Mouse (Mus musculus) stomach, embryonic 14.5 days (tissue): Measurements from ENCODE around the gene Ccnk. TPM values are rescaled to one million over a fixed set of nuclear protein-coding genes. Genes with fewer than 3 reads are reported as not detected.

Experiments
- ATAC-seq: fragments of 200-750 bp; cut with Nextera tagmentation; 2 replicates; pipeline ENCODE4 v1.8.0; 2017; ENCODE audit warnings: low read depth, moderate TSS enrichment; ENCODE audit not compliant: insufficient number of reproducible peaks, insufficient read depth, low FRiP score
- H3K27ac ChIP-seq: fragments of 300-500 bp; sonication (generic); 2 replicates; pipeline ENCODE4 v1.5.1; 2014; ENCODE audit warnings: mild to moderate bottlenecking, low read length, moderate library complexity, mixed read lengths
- H3K27me3 ChIP-seq: fragments of 300-500 bp; sonication (generic); 2 replicates; pipeline ENCODE4 v1.6.1; 2014; ENCODE audit warnings: low read length, control low read depth, mixed read lengths; ENCODE audit not compliant: control insufficient read depth, insufficient read depth
- H3K36me3 ChIP-seq: fragments of 300-500 bp; sonication (generic); 2 replicates; pipeline ENCODE4 v1.6.1; 2014; ENCODE audit warnings: mild to moderate bottlenecking, control low read depth, low read length, moderate library complexity, mixed read lengths; ENCODE audit not compliant: control insufficient read depth, insufficient read depth
- H3K4me1 ChIP-seq: fragments of 300-500 bp; sonication (generic); 2 replicates; pipeline ENCODE4 v1.6.1; 2014; ENCODE audit warnings: low read length, control low read depth, mixed read lengths; ENCODE audit not compliant: control insufficient read depth, insufficient read depth
- H3K4me2 ChIP-seq: fragments of 300-500 bp; sonication (generic); replicated peaks from 2 replicates; pipeline ENCODE4 v1.6.1; 2014; ENCODE audit warnings: low read depth, low read length, control low read depth
- H3K4me3 ChIP-seq: fragments of 300-500 bp; sonication (generic); 2 replicates; pipeline ENCODE4 v1.5.1; 2014; ENCODE audit warnings: low read depth, low read length, control low read depth
- H3K9ac ChIP-seq: fragments of 300-500 bp; sonication (generic); replicated peaks from 2 replicates; pipeline ENCODE4 v1.6.1; 2014; ENCODE audit warnings: low read depth, mild to moderate bottlenecking, control low read depth, low read length, moderate library complexity, mixed read lengths
- H3K9me3 ChIP-seq: fragments of 300-500 bp; sonication (generic); 2 replicates; pipeline ENCODE4 v1.6.1; 2016; ENCODE audit warnings: low read depth, low read length, control low read depth; ENCODE audit not compliant: control insufficient read depth
- WGBS: fragments of 180-500 bp; shearing (Covaris S2); extraction: QIAGEN DNeasy Blood & Tissue Kit; methylation state at CpG from one replicate; pipeline ENCODE4 v1.1.7; 2014; 5-methylcytosine and 5-hydroxymethylcytosine counted together
- polyA plus RNA-seq: library from polyadenylated mRNA; unstranded; fragments of >200 nt; fragmentation: Nextera tagmentation; extraction: Ambion mirVana; gene quantifications from 2 replicates; pipeline ENCODE4 v1.2.1, GENCODE M21; 2014

Ccnk gene
- polyA plus RNA-seq, 1 experiment from 2014 or later = 8.0 TPM

GRCm38 (mm10) chr12:108221206-108221605, 41.8 kb downstream of the Ccnk start:
- H3K36me3 ChIP-seq = no peaks in the 10 kb centered on the region
- H3K27ac ChIP-seq = no peak overlapping the region
- no peaks in the 10 kb centered on the region for H3K9me3 ChIP-seq
- no peak overlapping the region for H3K4me2 ChIP-seq
- no peak overlapping the region for H3K4me3 ChIP-seq
- 59% methylated on average over 10 of the region's 10 CpGs for WGBS
- peaks cover 51% of the 10 kb centered on the region for H3K4me1 ChIP-seq
- H3K9ac ChIP-seq = no peak overlapping the region
- no peaks in the 10 kb centered on the region for H3K27me3 ChIP-seq
- ATAC-seq = no peak

GRCm38 (mm10) chr12:108221712-108222111, 42.3 kb downstream of the Ccnk start:
- Histone ChIP-seq H3K27me3 (no peaks in the 10 kb centered on the region), H3K4me1 (peaks cover 51% of the 10 kb centered on the region), H3K4me3 (no peak overlapping the region), H3K9me3 (no peaks in the 10 kb centered on the region), H3K27ac (no peak overlapping the region), H3K36me3 (no peaks in the 10 kb centered on the region), H3K9ac (no peak overlapping the region), H3K4me2 (no peak overlapping the region)
- 84% methylated on average over 7 of the region's 7 CpGs for WGBS
- ATAC-seq = no peak

GRCm38 (mm10) chr12:108223357-108223756, 44.0 kb downstream of the Ccnk start:
- peak; percentile 38; the same call in 1 of the 2 replicates for ATAC-seq
- peak overlapping the region; percentile 14; the same call in 1 of the 2 replicates for H3K9ac ChIP-seq
- H3K4me3 ChIP-seq = no peak overlapping the region
- no peaks in the 10 kb centered on the region for H3K36me3 ChIP-seq
- H3K4me2 ChIP-seq = no peak overlapping the region
- peak overlapping the region; percentile 52; the same call in 1 of the 2 replicates for H3K27ac ChIP-seq
- H3K9me3 ChIP-seq = no peaks in the 10 kb centered on the region
- no peaks in the 10 kb centered on the region for H3K27me3 ChIP-seq
- WGBS = 38% methylated on average over 8 of the region's 8 CpGs
- peaks cover 51% of the 10 kb centered on the region for H3K4me1 ChIP-seq

GRCm38 (mm10) chr12:108225781-108226180, 46.4 kb downstream of the Ccnk start:
- H3K4me1 ChIP-seq = peaks cover 27% of the 10 kb centered on the region; the same call in 1 of the 2 replicates
- no peak overlapping the region for H3K9ac ChIP-seq
- ATAC-seq = no peak
- no peak overlapping the region for H3K4me3 ChIP-seq
- H3K4me2 ChIP-seq = no peak overlapping the region
- no peak overlapping the region for H3K27ac ChIP-seq
- 69% methylated on average over 7 of the region's 7 CpGs for WGBS
- H3K9me3 ChIP-seq = no peaks in the 10 kb centered on the region
- no peaks in the 10 kb centered on the region for H3K36me3 ChIP-seq
- H3K27me3 ChIP-seq = no peaks in the 10 kb centered on the region

- H3K27me3 ChIP-seq = no peaks in the 10 kb centered on the region
- H3K27ac ChIP-seq = no peak overlapping the region
- no peak for ATAC-seq
- H3K4me3 ChIP-seq = no peak overlapping the region
- no peak overlapping the region for H3K4me2 ChIP-seq
- no peaks in the 10 kb centered on the region for H3K36me3 ChIP-seq
- H3K9ac ChIP-seq = no peak overlapping the region
- peaks cover 27% of the 10 kb centered on the region; the same call in 1 of the 2 replicates for H3K4me1 ChIP-seq
- H3K9me3 ChIP-seq = no peaks in the 10 kb centered on the region
- WGBS = 80% methylated on average over 13 of the region's 13 CpGs
Measured at GRCm38 (mm10) chr12:108226216-108226615, 46.8 kb downstream of the Ccnk start.

GRCm38 (mm10) chr12:108226941-108227340, 47.6 kb downstream of the Ccnk start:
- Histone ChIP-seq H3K4me2 (no peak overlapping the region), H3K36me3 (no peaks in the 10 kb centered on the region), H3K27ac (no peak overlapping the region), H3K27me3 (no peaks in the 10 kb centered on the region), H3K4me1 (peaks cover 30% of the 10 kb centered on the region; the same call in 1 of the 2 replicates), H3K9me3 (no peaks in the 10 kb centered on the region), H3K9ac (no peak overlapping the region), H3K4me3 (no peak overlapping the region)
- 91% methylated on average over 12 of the region's 12 CpGs for WGBS
- no peak for ATAC-seq

GRCm38 (mm10) chr12:108227527-108227926, 48.1 kb downstream of the Ccnk start:
- no peak for ATAC-seq
- WGBS = 81% methylated on average over 16 of the region's 16 CpGs
- Histone ChIP-seq H3K27ac (no peak overlapping the region), H3K4me3 (no peak overlapping the region), H3K36me3 (no peaks in the 10 kb centered on the region), H3K27me3 (no peaks in the 10 kb centered on the region), H3K4me1 (peaks cover 30% of the 10 kb centered on the region; the same call in 1 of the 2 replicates), H3K9ac (no peak overlapping the region), H3K4me2 (no peak overlapping the region), H3K9me3 (no peaks in the 10 kb centered on the region)

- Histone ChIP-seq H3K36me3 (no peaks in the 10 kb centered on the region), H3K4me1 (peaks cover 14% of the 10 kb centered on the region; the same call in 1 of the 2 replicates), H3K4me2 (no peak overlapping the region), H3K27me3 (no peaks in the 10 kb centered on the region), H3K9me3 (no peaks in the 10 kb centered on the region), H3K9ac (no peak overlapping the region), H3K4me3 (no peak overlapping the region), H3K27ac (no peak overlapping the region)
- WGBS = 75% methylated on average over 12 of the region's 12 CpGs
- ATAC-seq = no peak
Measured at GRCm38 (mm10) chr12:108230077-108230476, 50.7 kb downstream of the Ccnk start.
